Mouse (Mus musculus): ENCODE measurements around the gene Tmem159. TPM values are rescaled to one million over a fixed set of nuclear protein-coding genes. Genes with fewer than 3 reads are reported as not detected.

Tmem159 gene
- total RNA-seq (2023): 1 to 10 TPM in 1 of 2 experiments, under 1 TPM in 1; 0.41 to 1.8 TPM

DNA sequence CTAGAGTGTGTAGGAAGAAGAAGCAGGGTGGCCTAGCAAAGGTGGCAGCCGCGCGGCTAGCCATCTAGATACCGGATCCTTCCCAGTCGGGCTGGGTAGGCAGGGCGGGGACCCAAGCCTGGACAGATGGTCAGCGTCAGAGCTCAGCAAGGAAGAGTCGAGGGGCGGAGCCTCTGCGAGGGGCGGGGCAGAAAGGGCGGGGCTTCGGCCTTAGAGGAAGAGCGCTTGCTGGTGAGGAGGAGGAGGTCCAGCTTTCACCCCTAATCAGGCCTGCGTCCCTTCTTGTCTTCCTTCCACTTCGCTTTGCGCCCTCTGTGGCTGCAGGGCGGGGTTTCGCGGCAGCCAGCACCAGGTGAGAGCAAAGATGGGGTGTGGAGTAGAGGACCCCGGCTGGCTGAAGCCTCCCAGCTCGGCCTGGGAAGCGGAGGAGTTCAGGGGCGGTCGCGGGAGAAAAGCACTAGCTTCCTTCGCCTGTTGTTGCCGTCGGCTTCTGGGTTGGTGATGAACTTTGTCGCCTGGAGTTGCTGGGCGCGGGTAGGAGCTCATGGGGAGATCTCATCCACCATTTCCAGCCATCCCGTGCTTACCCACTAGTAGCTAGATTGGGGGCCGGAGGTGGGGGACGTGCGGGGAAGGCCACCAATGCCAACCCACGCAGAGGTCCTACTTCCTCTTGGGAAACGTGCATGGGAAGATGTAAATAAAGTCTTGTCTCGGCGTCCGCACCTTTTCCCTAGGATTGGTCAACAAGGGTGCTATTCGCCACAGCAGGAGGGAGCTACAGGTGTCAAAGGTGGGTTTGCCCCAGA, at the start of gene Tmem159:
Gene Tmem159 (plus strand): TSS at position 190 of the 809 bp plus-strand sequence.

DNA sequence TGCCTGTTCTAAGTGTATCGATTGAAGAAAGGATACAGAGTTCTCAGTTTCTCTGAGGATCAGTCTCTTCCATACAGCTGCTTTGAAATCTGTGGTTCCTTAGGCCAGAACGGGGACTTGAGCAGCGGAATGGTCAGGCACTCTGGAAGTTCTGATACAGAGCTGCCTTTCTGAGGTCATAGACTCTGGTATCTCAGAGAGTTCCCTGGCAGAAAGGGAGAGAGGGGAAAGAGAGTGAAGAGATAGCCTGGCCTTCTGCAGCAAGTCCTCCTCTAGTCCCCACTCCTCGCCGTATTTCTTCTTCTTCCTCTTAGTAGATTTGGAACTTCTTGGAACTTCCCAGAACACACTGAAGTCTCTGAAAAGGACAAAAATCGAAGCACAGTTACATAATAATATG, 7.0 kb upstream of the Tmem159 start, which contains the start of gene Dnah3:
Gene Dnah3 (minus strand): TSS at position 101 of the 400 bp plus-strand sequence.

DNA sequence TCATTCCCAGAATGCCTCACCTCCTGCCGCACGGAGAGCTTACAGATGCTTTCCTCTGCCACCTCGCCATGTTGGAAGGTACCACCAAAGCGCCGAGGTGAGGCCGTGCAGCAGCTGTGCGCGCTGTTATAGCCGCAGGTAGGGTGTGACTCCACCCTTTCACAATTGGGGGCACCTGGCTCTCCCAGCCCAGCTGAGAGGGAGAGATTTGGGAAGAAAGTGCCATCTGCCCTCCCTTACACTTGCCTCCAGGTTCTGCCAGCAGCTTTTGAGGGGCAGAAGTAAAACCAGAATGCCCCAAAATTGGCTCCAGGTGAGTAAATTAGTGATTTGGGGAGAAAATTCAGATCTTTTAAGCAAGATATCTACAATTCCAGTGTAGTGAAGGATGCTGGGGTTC, 43.0 kb downstream of the Tmem159 start, which contains the start of gene Zp2:
Gene Zp2 (minus strand): TSS at position 101 of the 400 bp plus-strand sequence.

Other genes with a start within 250 kb of the Tmem159 start
- gene Lyrm1, start 206.5 kb upstream of the Tmem159 start, total RNA-seq (2023): 1 to 10 TPM; 3.8 to 4.8 TPM
- 10 to 100 TPM; 20.6 to 24.4 TPM for gene Dcun1d3, start 206.1 kb upstream of the Tmem159 start, total RNA-seq (2023)
- not detected for gene Dnah3, start 7.1 kb upstream of the Tmem159 start, total RNA-seq (2023)
- gene Zp2, start 42.9 kb downstream of the Tmem159 start, total RNA-seq (2023): not detected
- not detected for gene Anks4b, start 71.5 kb downstream of the Tmem159 start, total RNA-seq (2023)
- not detected for gene Crym, start 99.8 kb downstream of the Tmem159 start, total RNA-seq (2023)
- gene Abca14, start 101.6 kb downstream of the Tmem159 start, total RNA-seq (2023): not detected
- gene Abca15, start 226.3 kb downstream of the Tmem159 start, total RNA-seq (2023): not detected